Mouse (Mus musculus) bone marrow macrophage, adult 2 months (primary cell): ENCODE results near the gene Atxn7l2.

ENCODE experiments used
- CTCF ChIP-seq: IDR thresholded peaks from 2 replicates; pipeline ENCODE4 v1.5.1; 2012; ENCODE audit warnings: low read depth, mild to moderate bottlenecking, low read length, moderate library complexity
- POLR2A ChIP-seq: IDR thresholded peaks from 2 replicates; pipeline ENCODE4 v1.6.1; 2012; ENCODE audit warnings: mild to moderate bottlenecking, low read depth, low read length, borderline replicate concordance

DNA sequence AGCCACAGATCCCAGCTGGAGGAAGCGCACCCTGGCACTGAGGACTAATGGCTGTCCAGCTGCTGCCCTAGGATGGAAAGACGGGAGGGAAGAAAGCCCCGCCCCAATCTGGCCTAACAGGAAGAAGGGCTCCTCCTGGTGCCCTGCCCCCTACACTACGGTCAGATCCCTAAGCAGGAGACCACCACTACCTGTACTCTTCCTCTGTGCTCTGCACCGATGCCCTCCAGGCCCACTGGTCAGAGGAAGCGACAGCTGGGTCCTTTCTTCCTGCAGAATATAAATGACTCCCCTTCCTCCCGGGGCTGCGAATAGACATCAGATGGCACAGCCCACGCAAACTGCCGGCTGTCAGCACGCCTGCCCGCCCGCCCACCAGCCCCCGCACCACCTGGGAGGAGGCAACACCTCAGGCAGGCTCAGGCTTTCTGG is 13.7 kb downstream of the Atxn7l2 start:
- no peak for TF ChIP-seq CTCF
- no peak for TF ChIP-seq POLR2A
